Mouse (Mus musculus): ENCODE results near the gene Tars.

Tars gene

GRCm38 (mm10) chr15:11364795-11365194 lies 34.7 kb downstream of the Tars start:
- in situ Hi-C loops (cut with MboI, MseI) = loop anchor here (5.0 kb wide), 1 partner anchor 327 kb away; the partner anchor contains the start of gene Rxfp3

DNA sequence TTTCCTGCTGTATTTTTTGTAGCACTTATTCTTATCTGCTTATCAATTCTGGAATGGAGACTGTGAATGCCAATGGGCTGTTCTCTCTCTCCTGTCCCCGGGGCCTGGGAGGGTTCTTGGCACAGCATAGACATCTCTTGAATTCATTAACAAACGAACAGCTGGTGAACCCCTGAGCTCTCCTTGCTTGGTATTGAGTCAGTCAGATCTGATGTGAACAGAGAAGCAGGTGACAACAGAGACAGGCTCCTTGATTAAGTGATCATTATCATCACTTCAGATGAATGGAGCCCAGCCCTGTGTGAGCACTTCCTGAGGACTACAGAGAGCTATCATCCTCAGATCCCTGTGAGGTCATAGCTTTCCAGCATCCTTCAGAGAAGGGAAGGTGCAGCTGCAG lies 35.4 kb downstream of the Tars start:
- in situ Hi-C loops (cut with MboI, MseI) = no loop called here

GRCm38 (mm10) chr15:11361824-11362223 lies 37.6 kb downstream of the Tars start:
- in situ Hi-C loops (cut with MboI, MseI) = no loop called here

DNA sequence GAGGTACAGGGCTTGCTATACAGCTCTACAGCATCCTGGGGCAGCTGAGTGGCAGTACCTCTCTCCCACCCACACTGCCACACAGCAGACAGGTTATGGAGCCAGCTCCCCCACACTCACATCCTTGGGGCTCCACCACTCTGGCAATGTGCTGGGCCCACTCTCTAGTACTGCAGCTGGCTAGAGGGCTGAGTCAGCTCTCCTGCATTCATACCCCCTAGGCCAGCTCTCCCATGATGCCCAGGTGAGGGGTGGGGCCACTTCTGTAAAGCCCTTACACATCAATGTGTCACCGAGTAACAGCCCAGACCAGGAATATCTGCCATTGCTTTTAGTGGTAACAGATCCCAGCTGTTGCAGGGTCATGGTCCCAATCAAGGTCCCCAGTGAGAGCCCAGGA lies 38.6 kb downstream of the Tars start:
- in situ Hi-C loops (cut with MboI, MseI) = no loop called here

GRCm38 (mm10) chr15:11357501-11357900 lies 42.0 kb downstream of the Tars start:
- in situ Hi-C loops (cut with MboI, MseI) = no loop called here

GRCm38 (mm10) chr15:11355865-11356264 lies 43.6 kb downstream of the Tars start:
- in situ Hi-C loops (cut with MboI, MseI) = no loop called here

GRCm38 (mm10) chr15:11339467-11340180 lies 59.8 kb downstream of the Tars start:
- in situ Hi-C loops (cut with MboI, MseI) = no loop called here
